Mouse (Mus musculus): Measurements from ENCODE around the gene Aars2. TPM values are rescaled to one million over a fixed set of nuclear protein-coding genes. Genes with fewer than 3 reads are reported as not detected.
A peak's percentile ranks its signal among the peaks of the same experiment; 100 is the strongest.

Gene Aars2
- total RNA-seq, 4 experiments from 2014 or later, result 13.6 to 15.4 (median 14.2) TPM

GRCm38 (mm10) chr17:45557998-45558862 is 51.6 kb downstream of the Aars2 start:
- DNase-seq (ENCODE audit: low spot score in 2 of 2), result no peak

DNA sequence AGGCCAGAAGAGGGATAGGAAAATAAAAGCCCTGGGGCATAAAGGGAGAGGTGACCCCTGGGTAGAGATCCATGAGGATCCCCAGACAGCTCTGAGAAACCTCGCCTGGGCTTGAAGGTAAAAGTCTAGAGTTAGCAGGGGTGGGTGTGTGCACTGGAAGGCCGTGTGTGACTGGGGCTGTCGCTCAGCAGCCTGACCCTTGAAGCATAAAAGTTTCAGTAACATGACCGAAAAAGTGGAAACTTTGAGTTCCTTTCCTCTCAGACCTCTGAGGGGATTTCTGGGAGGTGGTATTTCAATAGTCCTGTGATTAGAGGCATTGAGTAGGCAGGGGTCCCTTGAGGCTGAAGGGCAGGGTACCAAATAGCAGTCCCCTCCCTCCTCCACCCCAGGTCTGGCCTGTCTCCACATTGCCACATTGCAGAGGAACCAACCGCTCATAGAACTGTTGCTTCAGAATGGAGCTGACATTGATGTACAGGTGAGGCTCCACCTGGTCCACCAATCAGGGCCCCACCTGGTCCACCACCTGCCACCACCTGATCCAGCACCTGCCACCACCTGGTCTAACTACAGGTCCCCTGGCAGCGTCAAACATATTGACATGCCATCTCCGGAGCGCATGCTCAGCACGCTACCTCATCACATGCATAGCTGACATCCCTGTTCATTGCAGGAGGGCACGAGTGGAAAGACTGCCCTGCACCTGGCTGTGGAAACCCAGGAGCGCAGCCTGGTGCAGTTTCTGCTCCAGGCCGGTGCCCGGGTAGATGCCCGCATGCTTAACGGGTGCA is 53.3 kb downstream of the Aars2 start:
- DNase-seq (ENCODE audit: low spot score in 2 of 2), result no peak

GRCm38 (mm10) chr17:45563216-45563615 is 56.6 kb downstream of the Aars2 start:
- no peak for DNase-seq (ENCODE audit: low spot score in 2 of 2)

DNA sequence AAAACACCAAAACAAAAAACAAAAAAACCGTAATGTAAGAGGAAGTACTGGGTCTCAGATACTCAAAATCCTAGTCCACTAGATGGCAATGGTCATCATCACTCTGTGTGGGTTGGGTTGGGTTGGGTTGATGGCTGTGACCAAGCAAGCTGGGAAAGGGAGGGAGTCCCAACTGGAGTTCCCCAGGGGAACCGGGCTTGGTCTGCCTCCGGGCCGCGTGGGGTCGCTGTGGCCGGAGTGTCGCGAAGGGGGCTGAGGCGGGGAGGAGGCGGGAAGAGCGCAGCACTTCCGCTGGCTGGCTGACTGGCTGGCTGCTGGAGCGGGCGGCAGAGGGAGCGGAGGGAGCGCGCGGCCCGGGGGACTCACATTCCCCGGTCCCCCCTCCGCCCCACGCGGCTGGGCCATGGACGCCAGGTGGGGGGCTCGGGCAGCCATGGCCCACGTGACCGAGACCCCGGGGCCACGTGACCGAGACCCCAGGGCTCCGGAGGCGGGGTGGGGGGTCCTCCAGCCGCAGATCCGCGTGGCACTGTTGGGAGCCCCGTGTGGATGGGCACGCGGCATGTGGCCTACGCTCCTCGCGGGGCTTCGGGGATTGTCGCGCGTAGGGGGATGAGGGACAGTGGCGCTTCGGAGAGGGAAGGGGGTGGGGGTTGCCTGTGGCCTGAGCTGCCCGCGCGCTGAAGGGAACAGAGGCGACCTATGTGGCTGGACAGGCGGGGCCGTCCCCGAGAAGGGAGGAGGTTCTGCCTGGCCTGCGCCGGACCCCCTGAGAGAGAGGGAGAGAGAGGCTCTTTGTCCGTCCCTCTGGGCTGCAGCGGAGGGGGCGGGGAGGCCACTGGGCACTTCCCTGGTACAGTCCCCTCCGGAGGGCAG is 57.3 kb downstream of the Aars2 start, which contains the start of gene Slc35b2:
TSS of gene Slc35b2 (plus strand) at position 220 of the 876 bp plus-strand sequence.
- DNase-seq (ENCODE audit: low spot score in 2 of 2), result peak; percentile 86 to 88

GRCm38 (mm10) chr17:45564531-45565084 is 58.0 kb downstream of the Aars2 start:
- DNase-seq (ENCODE audit: low spot score in 2 of 2), result no peak

- no peak for DNase-seq (ENCODE audit: low spot score in 2 of 2)
These were observed 58.5 kb downstream of the Aars2 start for GRCm38 (mm10) chr17:45565103-45565502.

DNA sequence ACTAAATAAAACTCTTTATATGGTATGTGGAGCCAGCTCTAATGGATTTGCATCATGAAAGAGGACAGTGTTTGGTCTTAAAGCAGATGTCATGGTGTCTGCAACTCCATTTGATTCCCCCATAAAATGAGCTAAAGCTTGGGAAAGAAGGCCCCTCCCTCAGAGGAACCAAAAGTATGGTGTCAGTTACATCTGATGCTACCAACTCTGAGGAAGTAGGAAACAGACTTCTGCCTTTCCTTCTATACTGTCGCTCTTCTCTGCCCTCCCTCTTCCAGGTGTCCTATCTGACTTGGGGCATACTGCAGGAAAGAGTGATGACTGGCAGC is 59.4 kb downstream of the Aars2 start:
- no peak for DNase-seq (ENCODE audit: low spot score in 2 of 2)

GRCm38 (mm10) chr17:45566360-45567161 is 59.9 kb downstream of the Aars2 start:
- no peak for DNase-seq (ENCODE audit: low spot score in 2 of 2)

GRCm38 (mm10) chr17:45567162-45567601 is 60.5 kb downstream of the Aars2 start:
- no peak for DNase-seq (ENCODE audit: low spot score in 2 of 2)

GRCm38 (mm10) chr17:45568990-45569389 is 62.3 kb downstream of the Aars2 start:
- no peak for DNase-seq (ENCODE audit: low spot score in 2 of 2)

GRCm38 (mm10) chr17:45569999-45570398 is 63.4 kb downstream of the Aars2 start:
- DNase-seq (ENCODE audit: low spot score in 2 of 2), result no peak

Other genes with a start within 250 kb of the Aars2 start
- 10 to 100 TPM; 31.4 to 38.9 (median 37.5) TPM for gene Cdc5l, start 73.1 kb upstream of the Aars2 start, total RNA-seq (2022)
- gene Spats1, start 31.4 kb upstream of the Aars2 start, total RNA-seq (2022), result not detected
- not detected for gene Tcte1, start 16.6 kb downstream of the Aars2 start, total RNA-seq (2022)
- gene Tmem151b, start 42.8 kb downstream of the Aars2 start, total RNA-seq (2022), result not detected
- under 1 TPM; 0.27 to 0.56 (median 0.34) TPM for gene Nfkbie, start 48.9 kb downstream of the Aars2 start, total RNA-seq (2022)
- 10 to 100 TPM; 17.2 to 22.9 (median 19.8) TPM for gene Slc35b2, start 57.0 kb downstream of the Aars2 start, total RNA-seq (2022)
- 1,000 to 10,000 TPM; 1,140 to 1,362 (median 1,203) TPM for gene Hsp90ab1, start 66.4 kb downstream of the Aars2 start, total RNA-seq (2022)
- 10 to 100 TPM; 26.6 to 31.2 (median 27.2) TPM for gene Slc29a1, start 92.8 kb downstream of the Aars2 start, total RNA-seq (2022)
- gene Mymx, start 95.3 kb downstream of the Aars2 start, total RNA-seq (2022), result not detected
- under 1 TPM; 0.15 to 0.51 (median 0.33) TPM for gene Capn11, start 152.5 kb downstream of the Aars2 start, total RNA-seq (2022)
- gene Mrpl14, start 179.5 kb downstream of the Aars2 start, total RNA-seq (2022), result 100 to 1,000 TPM; 105 to 141 (median 132) TPM
- 10 to 100 TPM; 65.5 to 74.0 (median 68.3) TPM for gene Tmem63b, start 180.1 kb downstream of the Aars2 start, total RNA-seq (2022)
- gene 1600014C23Rik, start 227.0 kb downstream of the Aars2 start, total RNA-seq (2022), result under 1 TPM in 1 of 4 experiments, not detected in 3; 0.92 TPM